Mouse (Mus musculus) T-helper 17 cell (primary cell): ENCODE results near the gene Wnt11.

ENCODE experiments used
- in situ Hi-C, 2 experiments: fragments of 300-600 bp; cut with MboI, MseI; formaldehyde crosslinking; loops; 1 replicate in 1 of 2; 2 replicates in 1 of 2; pipeline ENCODE4 v1.15.1; 2025; ENCODE audit warnings: high pct_unique_total_duplicates in 2 of 2

Gene Wnt11

DNA sequence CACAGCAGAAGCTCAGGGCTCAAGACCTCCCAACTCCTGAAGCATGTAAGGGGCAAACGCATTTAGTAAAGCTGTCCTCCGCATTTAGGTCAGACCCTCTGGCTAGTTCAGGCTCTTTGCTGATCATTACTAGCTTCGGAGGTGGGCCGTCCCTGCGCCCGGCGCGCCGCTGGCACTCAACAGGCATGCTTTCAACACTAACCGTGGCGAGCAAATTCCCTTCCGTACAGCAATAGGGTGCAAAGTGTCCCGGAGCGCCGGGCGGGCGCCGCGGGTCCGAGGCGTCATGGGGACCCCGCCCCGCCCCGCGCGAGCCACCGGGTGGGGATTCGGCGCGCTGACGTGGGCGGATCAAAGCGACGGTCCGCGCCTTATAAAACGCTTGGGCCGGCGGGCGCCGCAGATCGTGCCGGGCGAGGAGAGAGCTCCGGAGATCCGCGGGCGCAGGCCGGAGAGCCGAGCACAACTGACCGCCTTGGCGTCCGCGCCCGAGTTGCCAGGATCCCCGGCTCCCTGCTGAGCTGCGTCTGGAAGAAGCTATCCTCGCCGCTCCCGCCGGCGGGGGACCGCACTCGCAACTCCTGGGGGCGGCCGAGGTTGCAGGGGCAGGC is at the start of gene Wnt11:
Gene Wnt11, plus strand, starts transcription at position 402 of the 611 bp plus-strand sequence.
- in situ Hi-C loops, result loop anchor here (5.0 kb wide), 2 partner anchors 58 to 93 kb away; no protein-coding TSS in a partner anchor

DNA sequence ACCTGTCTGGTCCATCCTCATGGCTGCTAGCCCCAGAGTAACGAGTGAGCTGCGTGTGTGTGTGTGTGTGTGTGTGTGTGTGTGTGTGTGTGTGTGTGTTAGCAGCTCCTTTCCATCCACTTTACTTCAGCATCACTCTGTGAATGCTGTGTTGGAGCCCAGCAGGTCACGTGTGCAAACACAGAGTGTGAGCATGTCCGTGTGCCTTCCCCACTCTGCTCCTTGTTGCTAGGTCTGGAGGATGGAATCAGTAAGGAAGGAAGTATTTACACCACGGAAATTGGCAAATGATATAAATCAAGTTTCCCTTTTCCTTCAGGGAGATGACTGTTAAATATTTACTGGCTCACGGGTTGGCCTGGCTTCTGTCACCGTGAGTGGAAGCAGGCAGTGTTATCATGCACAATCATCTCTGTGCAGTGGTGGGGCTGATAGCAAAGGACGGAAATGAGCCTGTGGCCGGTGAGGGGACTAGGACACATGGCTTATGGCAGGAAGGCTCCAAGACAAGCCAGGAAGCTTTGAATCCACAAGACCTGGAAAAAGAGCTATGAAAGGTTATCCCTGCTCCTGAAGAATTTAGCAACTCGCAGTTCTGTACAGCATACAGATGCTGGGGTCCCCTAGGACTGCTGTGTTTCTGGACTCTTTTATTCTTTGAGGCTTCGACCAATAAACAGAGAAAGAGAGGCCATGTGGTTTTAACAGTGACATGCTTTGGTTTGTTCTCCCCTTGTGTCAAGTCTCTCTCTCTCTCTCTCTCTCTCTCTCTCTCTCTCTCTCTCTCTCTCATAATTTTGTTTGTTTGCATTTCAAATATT is 47.9 kb upstream of the Wnt11 start:
- in situ Hi-C loops, result no loop called here

DNA sequence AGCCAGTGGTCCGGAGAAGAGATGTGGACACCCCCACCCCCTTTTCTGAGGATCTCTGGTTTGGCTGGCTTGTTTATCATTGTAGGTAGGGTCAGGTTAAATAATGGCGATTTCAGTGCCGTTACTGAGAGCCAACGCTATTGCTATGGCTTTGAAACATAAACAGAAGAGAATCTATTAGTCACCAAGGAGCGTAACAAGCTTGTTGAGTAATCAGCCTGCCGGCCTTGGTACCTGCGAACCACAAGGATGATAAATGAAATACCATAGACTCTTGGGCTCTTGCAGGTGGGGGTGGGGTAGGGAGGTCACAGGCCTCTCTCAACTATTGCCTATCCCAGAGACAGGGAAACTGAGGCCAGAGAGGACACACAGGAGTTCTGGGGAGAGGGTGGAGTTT is 46.2 kb upstream of the Wnt11 start:
- in situ Hi-C loops, result no loop called here

DNA sequence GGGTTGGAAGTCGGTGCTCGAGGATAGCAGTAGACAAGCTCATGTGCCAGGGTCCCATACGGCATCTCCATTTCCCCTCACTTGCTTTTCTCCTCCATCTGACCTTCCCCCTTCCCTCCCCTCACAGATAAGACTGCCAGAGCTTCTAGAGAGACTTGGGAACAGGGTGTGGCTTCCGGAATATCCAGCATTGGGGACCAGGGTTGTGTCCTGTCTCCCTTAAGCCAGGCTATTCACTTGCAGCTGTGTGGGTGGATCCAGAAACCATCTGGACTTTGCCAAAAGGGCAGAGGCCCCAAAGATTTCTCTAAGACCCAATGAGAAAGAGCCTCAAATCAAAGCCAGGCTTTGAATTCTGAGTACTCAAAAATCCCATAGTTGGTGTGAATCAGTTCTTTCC is 45.8 kb upstream of the Wnt11 start:
- in situ Hi-C loops, result no loop called here

DNA sequence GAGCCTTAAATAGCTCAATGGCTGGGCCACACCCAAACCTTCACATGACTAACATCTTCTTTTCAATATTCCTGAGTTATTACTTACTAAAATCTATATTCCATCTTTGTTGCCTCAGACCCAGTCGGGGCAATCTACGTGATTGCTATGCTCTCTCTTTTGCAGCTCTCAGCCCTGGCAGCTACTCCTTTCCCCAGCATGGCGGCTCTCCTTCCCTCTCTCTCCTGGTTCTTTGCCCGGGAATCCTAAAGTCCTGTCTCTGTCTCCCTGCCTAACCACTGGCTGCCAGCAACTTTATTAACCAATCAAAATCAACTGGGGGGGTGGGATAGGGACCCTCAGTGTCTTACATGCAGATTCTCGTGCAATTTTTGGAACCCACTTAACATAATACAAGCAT is 43.0 kb upstream of the Wnt11 start:
- in situ Hi-C loops, result no loop called here

DNA sequence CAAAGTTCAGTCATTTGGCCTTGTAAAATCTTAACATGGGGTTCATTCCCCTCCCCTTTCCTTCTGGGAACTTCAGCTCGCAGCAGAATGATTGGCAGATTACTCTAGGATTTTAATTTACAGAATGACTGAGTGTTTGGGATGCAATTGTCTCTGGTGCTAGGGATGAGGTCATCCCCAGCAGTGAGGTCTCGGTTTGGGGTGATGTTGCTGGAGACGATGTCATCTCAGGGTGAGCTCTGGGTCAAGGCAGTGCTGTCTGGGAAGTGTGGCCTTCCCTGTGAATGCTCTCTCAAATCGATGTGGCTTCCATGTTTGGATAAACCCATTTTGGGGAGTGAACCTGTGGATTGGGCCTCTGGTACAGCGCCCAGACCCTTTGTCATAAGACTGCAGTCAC is 41.1 kb upstream of the Wnt11 start:
- in situ Hi-C loops, result no loop called here

DNA sequence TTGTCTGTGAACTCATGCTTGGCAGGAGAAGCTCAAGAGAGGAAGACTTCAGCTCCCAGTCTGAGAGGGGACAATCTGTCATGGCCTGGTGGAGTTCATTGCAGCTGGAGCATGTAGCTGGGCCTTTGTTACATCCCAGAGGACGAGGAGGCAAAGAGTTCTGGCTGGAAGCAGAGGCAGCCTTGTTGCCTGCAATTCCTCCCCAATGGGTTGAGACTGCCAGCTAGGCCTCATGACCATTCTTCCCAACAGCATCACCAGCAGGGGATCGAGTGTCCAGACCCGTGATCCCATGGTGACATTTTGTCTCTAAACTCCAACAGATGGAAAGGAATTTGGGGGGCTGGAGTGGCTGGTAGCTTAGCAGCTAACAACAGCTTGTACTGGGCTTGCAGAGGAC is 40.5 kb upstream of the Wnt11 start:
- in situ Hi-C loops, result no loop called here

DNA sequence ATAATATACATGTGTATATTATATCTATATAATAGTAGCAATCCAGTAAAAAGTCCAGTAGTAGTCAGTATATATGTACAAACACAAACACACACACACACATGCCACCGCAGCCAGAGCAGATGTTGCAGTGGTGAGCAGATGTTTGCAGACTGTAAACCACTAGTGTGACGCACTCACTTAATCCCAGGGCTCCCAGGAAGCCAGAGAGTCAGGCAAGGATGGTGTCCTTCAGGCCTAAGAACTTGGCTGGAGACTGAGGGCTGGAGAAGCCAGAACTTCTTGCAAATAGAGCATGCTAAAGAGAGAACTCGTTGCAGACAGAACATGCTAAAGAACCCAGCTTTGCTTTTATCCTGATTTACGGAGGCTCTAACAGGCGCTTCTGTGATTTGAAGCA is 39.3 kb upstream of the Wnt11 start:
- in situ Hi-C loops, result no loop called here

DNA sequence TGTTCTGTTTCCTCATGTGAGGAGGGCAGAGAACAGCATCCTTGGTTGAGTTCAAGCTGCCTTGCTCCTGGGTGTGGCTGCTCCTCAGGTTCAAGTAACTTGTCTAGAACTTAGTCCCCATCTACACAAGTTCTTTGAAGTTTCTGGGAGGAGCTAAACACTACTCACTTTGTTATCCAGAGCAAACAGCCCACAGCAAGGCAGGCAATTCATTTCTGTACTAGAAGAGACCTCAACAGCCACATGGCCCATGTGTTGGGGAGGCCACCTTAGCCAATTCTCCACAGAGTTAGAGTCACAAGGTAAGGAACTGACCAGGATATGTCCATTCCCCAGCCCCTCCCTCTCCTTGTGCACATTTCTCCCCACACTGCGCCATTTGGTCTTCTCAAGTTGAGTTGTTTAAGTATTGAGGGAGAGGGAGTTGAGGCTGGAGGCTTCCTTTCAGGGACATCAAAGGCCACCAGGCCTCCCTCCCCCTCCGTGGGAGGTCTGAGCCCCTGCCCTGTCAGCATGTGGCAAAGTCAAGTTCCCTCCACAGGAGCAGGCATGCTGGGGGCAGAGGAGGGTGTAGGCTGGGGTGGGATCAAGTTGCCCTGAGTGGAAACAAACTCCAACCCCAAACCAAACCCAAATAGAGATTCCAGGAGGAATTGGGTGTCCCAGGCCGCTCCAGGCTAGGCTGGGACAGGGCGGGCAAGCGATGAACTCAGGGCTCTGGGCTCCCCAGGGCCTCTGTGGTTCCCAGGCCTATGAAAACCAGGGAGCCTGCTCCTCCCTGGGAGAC is 37.4 kb upstream of the Wnt11 start:
- in situ Hi-C loops, result no loop called here

DNA sequence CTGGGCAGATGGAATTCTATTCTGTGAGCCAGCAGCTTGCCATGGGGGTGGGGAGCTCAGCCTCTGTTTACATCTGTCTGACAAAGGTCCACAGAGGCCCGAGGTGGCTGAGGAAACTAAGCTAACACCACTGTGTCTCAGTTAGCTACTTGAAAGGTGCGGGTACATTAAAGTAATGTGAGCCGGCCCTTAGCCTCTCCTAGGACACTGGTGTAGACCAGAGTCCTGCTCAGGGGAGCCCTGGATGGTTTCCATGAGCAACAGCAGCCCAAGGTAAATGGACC is 36.8 kb upstream of the Wnt11 start:
- in situ Hi-C loops, result no loop called here

DNA sequence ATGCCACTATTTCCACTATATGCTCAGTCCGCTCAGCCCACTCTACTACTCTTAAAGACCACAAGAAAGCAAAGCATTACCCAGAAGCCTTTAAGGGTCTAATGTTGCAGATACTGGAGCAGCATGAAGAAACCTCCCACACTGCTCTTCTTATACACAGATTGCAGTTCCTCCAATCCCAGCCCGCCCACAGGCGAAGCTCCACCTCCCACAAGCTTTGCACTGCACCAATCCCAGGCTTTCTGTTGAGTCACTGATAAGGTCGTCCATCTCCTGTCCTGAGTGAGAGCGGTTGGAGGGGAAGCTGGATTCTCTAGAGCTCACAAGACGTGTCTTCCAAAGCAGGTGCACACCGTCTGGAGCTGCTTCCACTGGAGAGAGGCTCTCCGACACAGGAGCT is 34.5 kb upstream of the Wnt11 start:
- in situ Hi-C loops, result no loop called here

DNA sequence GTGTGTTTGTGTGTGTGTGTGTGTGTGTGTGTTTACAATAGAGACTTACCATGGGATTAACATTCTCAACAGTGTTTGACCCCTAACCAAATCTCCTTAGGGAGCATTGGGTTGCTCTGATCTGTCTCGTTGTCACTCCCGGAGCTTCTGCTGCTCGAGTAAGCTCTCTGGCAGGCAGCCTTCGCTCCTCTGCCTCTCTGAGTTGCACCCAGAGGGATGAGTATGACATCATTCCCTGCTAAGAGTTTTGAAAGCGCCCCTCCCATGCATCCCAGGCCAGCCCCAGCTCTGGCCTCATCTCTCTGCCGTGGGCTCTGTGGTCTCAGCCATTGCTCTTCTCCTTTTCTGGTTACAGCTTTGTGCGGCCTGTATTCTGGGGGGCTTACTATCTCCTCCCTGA is 33.8 kb upstream of the Wnt11 start:
- in situ Hi-C loops, result no loop called here

DNA sequence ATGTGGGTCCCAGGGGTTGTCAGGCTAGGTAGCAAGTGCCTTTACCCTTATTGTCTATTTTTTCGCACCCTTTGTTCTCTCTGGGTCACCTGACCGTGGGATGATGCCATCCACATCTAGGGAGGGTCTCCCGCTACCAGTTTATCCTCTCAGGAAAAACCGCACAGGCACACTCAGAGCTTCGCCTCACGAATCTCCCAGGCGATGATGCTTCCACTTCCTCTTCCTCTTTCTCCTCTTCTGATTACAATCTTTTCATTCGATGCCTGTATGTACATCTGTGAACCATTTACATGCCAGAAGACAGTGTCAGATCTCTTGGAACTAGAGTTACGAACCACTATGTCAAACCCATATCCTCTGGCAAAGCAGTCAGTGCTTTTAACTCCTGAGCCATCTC is 31.7 kb upstream of the Wnt11 start:
- in situ Hi-C loops, result no loop called here

DNA sequence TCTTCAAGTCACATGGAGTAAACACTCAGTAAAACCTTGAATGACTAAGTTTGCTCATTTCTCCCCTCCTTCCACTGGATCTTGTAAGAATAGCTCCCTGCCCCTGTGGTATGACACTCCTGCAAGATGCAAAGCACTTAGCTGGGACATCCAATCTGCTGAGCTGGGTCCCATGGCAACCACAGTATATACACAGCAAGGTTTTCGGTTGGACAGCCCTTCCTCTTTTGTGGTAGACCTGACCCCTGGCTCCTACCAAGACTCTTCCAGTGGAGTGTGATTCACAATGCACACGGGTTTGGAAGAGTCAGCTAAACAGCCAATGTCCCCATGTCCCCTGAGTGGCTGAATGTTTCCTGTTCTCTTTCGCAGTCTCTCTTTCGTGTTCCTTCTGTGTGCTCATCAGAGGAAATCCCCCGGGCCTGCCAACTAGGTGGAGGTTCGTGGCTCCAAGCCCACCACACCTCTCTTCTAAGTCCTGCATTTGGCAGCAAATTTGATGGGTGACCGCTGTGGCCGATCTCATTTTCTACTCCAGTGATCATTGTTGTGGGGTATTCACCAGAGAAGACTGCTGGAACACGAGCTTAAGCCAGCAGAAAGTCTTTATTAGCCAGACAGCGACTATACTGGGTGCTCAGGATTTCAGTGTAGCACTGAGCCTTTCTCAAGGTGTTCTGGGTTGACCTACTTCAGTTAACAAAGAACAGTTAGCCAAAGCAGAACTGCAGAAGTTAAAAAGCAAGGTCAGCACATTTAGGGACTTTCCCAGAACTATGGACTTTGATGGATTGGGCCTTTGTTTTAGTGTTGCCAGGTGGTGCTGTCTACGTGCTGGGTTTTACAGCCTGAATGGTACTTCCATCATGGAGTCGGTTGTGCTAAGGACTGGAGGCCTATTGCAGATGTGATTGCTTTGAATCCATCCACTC is 29.8 kb upstream of the Wnt11 start:
- in situ Hi-C loops, result no loop called here

DNA sequence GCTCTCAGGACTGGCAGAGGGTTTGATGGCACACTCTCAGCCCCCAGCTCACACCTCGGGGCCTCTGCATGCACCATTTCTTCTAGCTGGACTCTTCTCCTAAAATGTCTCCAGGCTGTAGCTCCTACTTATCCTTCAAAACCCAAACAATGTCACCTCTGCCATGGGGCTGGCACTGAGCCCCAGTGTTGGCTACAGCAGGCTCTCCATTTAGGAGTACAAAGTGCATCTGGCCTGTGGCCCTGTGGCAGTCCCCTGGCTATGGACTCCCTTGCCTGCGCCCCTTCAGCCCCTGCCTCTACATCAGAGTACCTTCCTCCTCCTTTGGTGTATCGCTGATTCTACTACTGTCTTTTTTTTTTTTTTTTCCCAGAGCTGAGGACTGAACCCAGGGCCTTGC is 28.0 kb upstream of the Wnt11 start:
- in situ Hi-C loops, result no loop called here

DNA sequence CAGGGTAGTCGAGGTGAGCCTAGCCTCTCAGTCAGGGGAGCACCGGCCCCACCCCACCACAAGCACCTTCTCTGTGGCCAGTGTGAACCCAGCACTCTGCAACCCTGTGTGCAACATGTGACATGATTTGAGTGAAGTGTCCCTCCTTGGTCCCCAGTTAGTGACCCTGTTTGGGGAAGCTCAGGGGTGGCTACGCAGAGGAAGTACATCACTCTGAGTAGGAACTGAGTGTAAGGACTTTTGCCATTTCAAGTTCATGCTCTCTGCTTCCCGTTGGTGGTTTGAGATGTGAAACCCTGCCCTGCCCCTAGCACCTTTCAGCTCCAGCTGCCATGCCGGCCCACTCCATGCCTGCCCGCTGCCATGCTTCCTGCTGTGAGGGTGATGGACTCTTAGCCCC is 25.5 kb upstream of the Wnt11 start:
- in situ Hi-C loops, result no loop called here

DNA sequence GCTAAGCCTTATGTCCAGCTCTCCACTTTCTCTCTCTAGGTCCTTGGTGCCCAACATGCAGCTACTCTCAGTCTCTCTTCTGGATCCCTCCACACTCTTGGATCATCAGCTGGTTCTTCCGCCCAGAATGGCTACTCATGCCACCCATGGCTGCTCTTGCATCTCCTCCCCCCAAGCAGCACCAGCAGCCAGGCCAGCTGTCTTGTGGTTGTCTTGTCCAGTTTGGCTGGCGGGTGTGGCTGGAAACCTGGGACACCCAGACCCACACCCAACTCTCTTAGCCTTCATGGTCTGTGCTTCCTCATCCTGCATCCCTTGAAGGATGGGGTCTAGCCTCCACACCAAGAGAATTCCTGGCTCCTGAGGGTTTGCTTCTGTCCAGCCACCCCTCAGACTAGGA is 24.3 kb upstream of the Wnt11 start:
- in situ Hi-C loops, result no loop called here

DNA sequence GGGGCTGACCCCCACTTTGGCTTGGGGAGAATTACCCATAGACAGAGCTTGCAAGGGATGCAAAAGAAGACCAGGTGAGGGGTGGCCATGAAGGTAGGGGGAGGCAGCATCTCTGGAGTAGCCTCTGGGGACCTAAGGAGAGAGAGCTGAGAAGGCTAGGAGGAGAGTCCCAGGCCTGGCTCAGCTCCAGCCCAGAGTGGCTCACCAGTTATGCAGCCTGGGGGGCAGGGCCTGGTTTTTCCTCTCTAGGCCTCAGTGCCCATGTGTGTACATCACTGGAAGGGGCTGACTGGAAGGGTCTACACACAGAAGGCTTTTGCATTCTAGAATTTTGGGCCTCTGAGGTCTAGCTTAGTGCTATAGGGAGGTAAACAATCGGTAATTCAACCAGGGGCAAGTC is 14.4 kb upstream of the Wnt11 start:
- in situ Hi-C loops, result no loop called here

DNA sequence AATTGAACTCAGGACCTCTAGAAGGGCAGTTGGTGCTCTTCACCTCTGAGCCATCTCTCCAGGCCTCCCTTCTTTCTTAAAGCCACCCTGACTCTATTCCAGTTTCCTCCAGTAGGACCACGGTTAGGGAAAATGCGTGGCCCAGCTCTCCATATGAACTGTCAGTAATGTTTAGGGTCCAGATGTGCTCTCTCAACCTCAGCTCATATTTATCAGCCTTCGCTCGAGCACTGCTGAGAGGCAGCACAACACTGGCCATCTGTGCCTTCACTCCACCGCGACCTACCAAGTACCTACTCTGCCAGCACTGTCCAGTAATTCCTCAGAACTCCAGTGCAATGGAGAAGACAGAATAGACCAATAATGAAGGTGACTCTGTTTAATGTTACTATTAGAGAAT is 12.0 kb upstream of the Wnt11 start:
- in situ Hi-C loops, result no loop called here

DNA sequence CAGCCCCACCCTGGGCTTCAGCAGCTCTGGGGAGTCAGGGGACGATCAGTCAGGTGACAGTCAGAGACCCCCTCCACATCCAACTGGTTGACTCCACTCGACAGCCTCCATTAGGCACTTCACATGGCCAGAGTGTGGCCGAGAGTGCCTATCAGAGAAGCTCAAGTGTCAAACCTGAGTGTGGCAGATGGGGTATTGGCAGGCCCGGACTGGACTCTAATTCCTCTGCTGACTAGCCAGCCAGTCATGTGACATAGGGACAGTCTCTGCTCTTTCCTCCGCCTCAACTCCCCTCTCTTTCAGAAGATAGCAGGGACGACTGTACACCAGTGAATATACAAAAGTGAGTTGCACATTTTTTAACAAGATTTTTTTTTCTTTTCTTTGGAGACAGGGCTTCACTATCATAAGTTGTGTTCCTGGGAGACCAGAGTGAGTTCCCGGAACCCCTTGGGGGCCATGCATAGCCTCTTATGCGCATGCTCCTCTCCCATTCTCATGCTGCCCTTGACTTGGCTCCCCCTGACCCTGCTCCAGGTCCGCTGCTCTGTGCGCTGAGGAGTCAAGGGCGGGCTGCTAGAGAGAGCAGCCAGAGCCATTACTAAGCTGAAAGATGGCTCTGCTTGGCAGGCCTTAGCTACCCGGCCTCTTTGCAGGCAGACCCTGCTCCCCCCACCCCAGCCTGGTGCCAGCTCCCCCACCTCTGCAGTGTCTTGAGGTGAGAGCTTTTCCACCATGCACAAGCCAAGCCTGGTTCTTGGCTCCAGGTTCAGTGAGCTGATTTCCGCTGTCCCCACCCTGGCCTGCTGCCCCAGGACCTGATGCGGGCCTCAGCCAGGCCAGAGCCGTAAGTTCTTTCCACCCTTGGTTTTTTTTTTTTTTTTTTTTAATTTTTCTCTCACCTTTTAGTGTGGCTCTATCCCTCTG is 10.8 kb upstream of the Wnt11 start:
- in situ Hi-C loops, result no loop called here

DNA sequence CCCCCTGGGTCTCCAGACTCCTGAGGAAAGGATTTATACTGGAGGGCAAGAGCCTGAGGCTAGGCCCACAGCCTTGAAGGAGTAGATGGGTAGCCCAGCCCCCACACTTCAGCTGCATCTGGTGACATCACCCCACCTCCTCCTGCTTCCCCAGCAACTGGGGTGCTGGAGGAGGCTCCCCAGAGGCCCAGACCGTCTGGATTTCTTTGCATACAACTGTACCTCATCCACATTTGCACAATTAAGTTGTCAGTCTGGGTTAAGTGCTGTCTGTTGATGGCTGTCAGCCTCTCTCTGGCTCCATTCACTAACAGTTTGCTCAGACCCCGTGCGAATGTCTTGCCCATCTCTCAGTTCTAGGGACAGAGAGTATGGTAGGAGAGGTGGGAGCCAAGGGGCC is 6.9 kb upstream of the Wnt11 start:
- in situ Hi-C loops, result no loop called here
